Mouse (Mus musculus) lung, adult 10 weeks (tissue): ENCODE results near the gene Rnf168. TPM values are rescaled to one million over a fixed set of nuclear protein-coding genes. Genes with fewer than 3 reads are reported as not detected.

Source experiments
- polyA plus RNA-seq: library from polyadenylated mRNA; stranded (reverse); fragments of 350-450 nt; fragmentation: Illumina TruSeq; extraction: RNeasy Lipid Tissue Mini Kit (QIAGEN cat#74804); gene quantifications from one replicate; pipeline ENCODE4 v1.2.3, GENCODE M21; 2014; ENCODE audit warnings: low read depth, low replicate concordance; ENCODE audit not compliant: insufficient read depth

Rnf168 gene
- polyA plus RNA-seq = 8.4 TPM

GRCm38 (mm10) chr16:32277308-32278256 is at the start of gene Rnf168:
Rnf168 (plus strand) TSS chr16:32277459.

GRCm38 (mm10) chr16:32246952-32247370 is 30.3 kb upstream of the Rnf168 start, which contains the start of the genes Fbxo45 and Wdr53:
Fbxo45 (minus strand) TSS chr16:32247158.
Wdr53 (plus strand) TSS chr16:32247227.

GRCm38 (mm10) chr16:32271291-32271690 is 6.0 kb upstream of the Rnf168 start, which contains the start of gene Smco1:
Smco1 (plus strand) TSS chr16:32271468.

GRCm38 (mm10) chr16:32332040-32332555 is 54.8 kb downstream of the Rnf168 start, which contains the start of gene Ubxn7:
Ubxn7 (plus strand) TSS chr16:32332257.

Other genes starting within 250 kb of the Rnf168 start
- 21.4 TPM for gene Pak2, start 198.1 kb upstream of the Rnf168 start, polyA plus RNA-seq
- 31.9 TPM for gene Pigx, start 177.7 kb upstream of the Rnf168 start, polyA plus RNA-seq
- gene Cep19, start 177.7 kb upstream of the Rnf168 start, polyA plus RNA-seq = 14.8 TPM
- 19.6 TPM for gene Nrros, start 111.9 kb upstream of the Rnf168 start, polyA plus RNA-seq
- gene Bex6, start 97.6 kb upstream of the Rnf168 start, polyA plus RNA-seq = not detected
- 7.9 TPM for gene Fbxo45, start 30.3 kb upstream of the Rnf168 start, polyA plus RNA-seq
- 12.9 TPM for gene Wdr53, start 30.2 kb upstream of the Rnf168 start, polyA plus RNA-seq
- gene Smco1, start 6.0 kb upstream of the Rnf168 start, polyA plus RNA-seq = 0.22 TPM
- 6.6 TPM for gene Ubxn7, start 54.8 kb downstream of the Rnf168 start, polyA plus RNA-seq
- gene Tm4sf19, start 123.0 kb downstream of the Rnf168 start, polyA plus RNA-seq = not detected
- 20.8 TPM for gene Tctex1d2, start 142.2 kb downstream of the Rnf168 start, polyA plus RNA-seq
- gene Pcyt1a, start 153.5 kb downstream of the Rnf168 start, polyA plus RNA-seq = 24.2 TPM
- not detected for gene Slc51a, start 210.4 kb downstream of the Rnf168 start, polyA plus RNA-seq
- not detected for gene Zdhhc19, start 218.8 kb downstream of the Rnf168 start, polyA plus RNA-seq